Mouse (Mus musculus) erythroblast, embryonic 14.5 days (primary cell): ENCODE results near the gene Klhdc8b.

Source experiments
- GATA1 ChIP-seq: IDR thresholded peaks from 2 replicates; pipeline ENCODE4 v1.6.1; 2012; ENCODE audit warnings: low read length, inconsistent platforms, mixed read lengths
- TAL1 ChIP-seq: IDR thresholded peaks from 3 replicates; pipeline ENCODE4 v1.6.1; 2012; ENCODE audit warnings: low read length, inconsistent platforms, mixed read lengths

- TF ChIP-seq GATA1 (no peak), TAL1 (no peak)
Measured at GRCm38 (mm10) chr9:108492043-108492750, 30.8 kb upstream of the Klhdc8b start.
